Mouse (Mus musculus) MEL-GATA-1-ER (cell line): ENCODE measurements around the gene Zbed5.

Experiments
- DNase-seq: peaks from one replicate; pipeline ENCODE4 v3.0.0-alpha.2; 2012; ENCODE audit warnings: low read depth; ENCODE audit errors: extremely low read depth

Gene Zbed5

DNA sequence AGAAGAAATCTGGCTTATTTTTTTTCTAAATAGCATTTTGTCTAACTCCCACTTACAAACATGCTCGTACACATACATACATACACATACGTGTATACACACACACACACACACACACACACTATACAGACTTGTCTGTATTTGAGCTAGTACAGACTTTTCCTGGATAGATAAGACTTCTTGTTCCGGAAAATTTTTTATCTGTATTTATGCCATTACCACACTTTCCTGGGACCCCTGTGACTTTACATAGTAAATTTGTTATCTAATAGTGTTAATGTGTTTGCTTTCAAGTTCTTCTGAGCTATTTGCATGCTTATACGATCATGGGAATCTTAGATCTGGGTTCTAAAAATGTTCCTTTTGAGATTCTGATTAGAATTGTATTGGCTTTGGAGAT is 56.6 kb downstream of the Zbed5 start:
- DNase-seq = peak; percentile 26
